Mouse (Mus musculus) heart, adult 8-10 months (tissue): Measurements from ENCODE around the gene Arap1. TPM values are rescaled to one million over a fixed set of nuclear protein-coding genes. Genes with fewer than 3 reads are reported as not detected.

Source experiments
- DNase-seq: peaks from one replicate; pipeline ENCODE4 v3.0.0; 2022; ENCODE audit warnings: low spot score
- total RNA-seq, 4 experiments: library from RNA; stranded (reverse); gene quantifications; 2 replicates each; pipeline ENCODE4 v1.2.4; 2022

The Arap1 gene
- total RNA-seq, 4 experiments from 2014 or later, result 27.2 to 40.0 (median 28.4) TPM

GRCm38 (mm10) chr7:101327263-101327662 is 20.6 kb upstream of the Arap1 start:
- no peak for DNase-seq

GRCm38 (mm10) chr7:101327786-101328185 is 20.1 kb upstream of the Arap1 start:
- no peak for DNase-seq

DNA sequence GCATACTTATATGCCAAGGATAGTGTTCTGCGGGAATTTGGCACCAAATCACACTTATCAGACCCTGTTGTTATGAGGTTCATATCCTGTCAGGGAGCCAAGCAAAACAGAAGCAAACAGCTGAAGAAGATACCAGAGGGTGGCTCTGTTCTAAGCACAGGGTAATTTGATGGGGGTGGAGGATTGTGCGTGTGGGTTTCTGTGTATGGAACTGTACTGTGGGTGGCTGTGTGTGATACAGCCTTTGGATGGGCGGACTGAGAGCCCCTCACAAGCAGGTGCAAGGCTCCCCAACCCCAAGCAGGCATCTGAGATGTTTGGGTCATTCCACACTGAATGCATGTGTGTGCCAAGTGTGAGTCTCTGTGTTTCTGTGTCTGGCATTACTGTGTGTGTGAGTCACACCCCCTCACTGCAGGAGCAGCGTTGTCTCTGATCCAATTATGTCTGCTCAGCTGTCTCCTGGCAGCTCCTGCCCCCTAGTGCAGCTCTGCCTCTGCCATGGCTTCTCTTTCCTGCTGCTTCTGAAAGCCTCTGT is 19.2 kb upstream of the Arap1 start:
- DNase-seq, result no peak

DNA sequence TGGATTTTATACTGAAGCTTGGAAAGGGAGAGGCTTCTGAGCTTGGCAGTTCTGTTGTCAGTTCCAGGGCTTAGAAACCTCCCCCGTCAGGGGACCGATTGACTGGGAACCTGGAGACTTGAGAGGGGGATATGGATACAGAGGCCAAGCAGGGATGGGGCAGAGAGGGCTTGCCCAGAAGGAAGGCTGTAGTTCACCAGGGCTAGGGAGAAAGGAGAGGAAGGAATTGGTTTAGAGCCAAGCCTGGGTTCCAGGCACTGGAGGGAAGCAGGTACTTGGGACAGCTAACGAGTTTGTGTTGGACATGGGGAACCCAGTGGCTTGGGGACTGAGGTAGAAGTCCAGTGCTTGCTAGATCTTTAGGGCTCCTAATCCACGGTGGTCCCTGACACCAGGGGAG is 18.3 kb upstream of the Arap1 start:
- no peak for DNase-seq

- no peak for DNase-seq
Measured at GRCm38 (mm10) chr7:101330074-101330840, 17.6 kb upstream of the Arap1 start.

- no peak for DNase-seq
Measured at GRCm38 (mm10) chr7:101330841-101331173, 17.1 kb upstream of the Arap1 start.

GRCm38 (mm10) chr7:101332045-101332831 is 15.6 kb upstream of the Arap1 start:
- DNase-seq, result no peak

DNA sequence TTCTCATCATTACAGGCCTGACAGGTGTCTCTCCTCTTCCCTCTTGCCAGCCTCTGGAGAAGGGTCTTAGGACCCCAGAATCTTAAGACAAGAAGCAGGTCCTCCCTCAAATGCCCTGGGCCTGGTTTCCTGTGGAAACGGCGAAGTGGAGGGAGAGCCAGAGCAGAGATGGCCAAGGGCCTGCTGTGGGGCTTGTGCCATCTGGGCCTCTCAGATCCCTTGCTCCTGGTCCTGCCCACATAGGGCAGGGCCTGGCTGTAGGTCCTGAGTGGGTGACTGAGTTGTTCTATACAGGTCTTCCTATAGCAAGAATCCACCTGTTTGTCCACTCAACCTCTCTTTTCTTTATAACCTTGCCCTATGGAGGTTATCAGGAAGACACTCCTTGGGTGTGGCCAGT is 12.6 kb upstream of the Arap1 start:
- no peak for DNase-seq

DNA sequence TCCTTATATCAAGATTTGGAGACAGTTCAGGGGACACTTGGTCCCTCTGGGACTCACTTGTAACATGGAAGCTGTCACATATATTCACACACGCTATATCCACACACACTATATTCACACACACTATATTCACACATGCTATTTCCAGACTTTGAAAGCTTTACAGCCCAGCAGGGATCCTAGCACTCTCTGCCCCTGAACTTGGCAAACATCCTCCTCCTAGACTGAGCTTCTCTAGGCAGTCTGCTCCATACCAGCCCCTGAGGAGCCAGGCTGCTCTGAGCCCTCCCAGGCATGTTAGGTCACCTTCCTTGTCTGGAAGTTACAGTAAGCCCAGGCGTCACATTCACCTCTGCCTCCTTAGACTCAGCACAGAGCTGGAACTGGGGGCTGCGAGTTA is 11.2 kb upstream of the Arap1 start:
- DNase-seq, result no peak

GRCm38 (mm10) chr7:101337401-101337800 is 10.5 kb upstream of the Arap1 start:
- no peak for DNase-seq

DNA sequence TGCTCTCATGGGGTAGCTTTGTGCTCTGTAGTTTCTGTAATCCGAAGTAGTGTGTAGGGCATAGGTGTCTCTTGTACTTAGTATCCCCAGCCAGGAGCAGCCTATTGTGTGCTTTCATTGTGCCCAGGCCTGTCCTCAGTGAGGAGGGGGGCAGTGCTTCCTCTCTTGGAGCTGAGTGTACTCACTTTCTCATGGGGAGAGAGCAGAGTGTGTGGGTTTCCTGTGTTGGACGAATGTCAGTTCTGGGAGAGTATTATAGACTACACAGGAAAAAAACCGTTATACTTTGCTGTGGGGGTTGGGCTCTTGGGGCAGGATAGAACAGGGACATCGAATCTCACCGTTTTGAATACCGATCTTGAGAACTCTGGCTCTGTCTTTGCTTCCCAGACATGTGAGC is 6.5 kb upstream of the Arap1 start:
- no peak for DNase-seq

DNA sequence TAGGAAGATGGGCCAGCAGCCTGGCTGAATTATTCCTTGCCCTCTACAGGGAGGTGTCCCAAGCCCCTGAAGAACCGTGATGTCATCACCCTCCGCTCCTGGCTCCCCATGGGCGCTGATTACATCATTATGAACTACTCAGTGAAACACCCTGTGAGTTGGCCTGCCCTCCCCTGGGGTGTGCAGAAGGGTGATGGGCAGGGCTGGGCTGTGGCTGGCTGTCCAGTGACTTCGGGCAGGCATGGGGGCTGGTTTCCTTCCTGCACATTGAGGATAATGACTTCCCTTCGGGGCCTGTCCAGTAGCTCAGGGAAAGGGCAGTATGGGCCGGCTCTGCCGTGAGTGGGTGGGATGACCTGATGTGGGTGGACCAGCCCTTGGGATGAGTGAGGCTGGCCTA is 4.7 kb upstream of the Arap1 start:
- DNase-seq, result no peak

- DNase-seq, result no peak
Measured at GRCm38 (mm10) chr7:101344892-101345291, 3.0 kb upstream of the Arap1 start.

DNA sequence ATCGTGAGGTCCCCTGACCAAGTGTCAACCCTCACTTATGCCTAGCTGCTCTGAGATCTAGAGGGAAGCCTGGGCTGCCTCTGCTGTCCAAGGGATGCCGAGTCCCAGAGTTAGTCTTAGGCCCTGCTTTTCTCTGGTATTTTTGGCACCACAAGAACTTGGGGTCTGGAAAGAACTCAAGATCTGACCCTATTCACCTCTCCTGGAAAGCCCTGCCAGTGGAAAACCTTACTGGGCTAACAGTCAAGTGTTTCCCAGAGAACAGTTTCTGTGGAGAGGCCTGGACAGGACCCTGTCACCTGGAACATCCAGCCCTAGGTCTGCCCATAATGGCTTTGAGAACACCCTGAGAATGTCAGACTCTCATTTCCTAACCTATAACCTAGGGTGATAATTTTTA is 876 bp upstream of the Arap1 start:
- no peak for DNase-seq

DNA sequence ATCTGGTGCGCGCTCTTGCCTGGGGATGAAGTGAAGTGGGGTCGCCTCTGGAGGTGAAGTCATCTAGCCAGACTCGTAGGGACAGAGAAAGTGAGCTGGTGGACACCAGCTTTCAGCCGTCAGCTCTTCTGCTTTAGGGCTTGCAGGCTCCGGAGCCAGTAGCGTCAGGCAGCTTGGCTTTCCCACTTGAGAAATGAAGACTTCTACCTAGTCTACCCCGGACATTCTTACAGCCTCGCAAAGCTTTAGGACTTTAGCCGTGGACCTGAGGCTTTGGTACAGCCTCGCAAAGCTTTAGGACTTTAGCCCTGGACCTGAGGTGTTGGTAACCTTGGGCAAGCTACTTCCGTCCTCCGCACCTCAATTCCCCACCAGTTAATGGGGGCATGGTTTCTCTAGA is 445 bp downstream of the Arap1 start:
- no peak for DNase-seq

- no peak for DNase-seq
Measured at GRCm38 (mm10) chr7:101349861-101350260, 2.0 kb downstream of the Arap1 start.

GRCm38 (mm10) chr7:101352404-101352803 is 4.5 kb downstream of the Arap1 start:
- no peak for DNase-seq

GRCm38 (mm10) chr7:101354423-101354822 is 6.6 kb downstream of the Arap1 start:
- DNase-seq, result no peak

DNA sequence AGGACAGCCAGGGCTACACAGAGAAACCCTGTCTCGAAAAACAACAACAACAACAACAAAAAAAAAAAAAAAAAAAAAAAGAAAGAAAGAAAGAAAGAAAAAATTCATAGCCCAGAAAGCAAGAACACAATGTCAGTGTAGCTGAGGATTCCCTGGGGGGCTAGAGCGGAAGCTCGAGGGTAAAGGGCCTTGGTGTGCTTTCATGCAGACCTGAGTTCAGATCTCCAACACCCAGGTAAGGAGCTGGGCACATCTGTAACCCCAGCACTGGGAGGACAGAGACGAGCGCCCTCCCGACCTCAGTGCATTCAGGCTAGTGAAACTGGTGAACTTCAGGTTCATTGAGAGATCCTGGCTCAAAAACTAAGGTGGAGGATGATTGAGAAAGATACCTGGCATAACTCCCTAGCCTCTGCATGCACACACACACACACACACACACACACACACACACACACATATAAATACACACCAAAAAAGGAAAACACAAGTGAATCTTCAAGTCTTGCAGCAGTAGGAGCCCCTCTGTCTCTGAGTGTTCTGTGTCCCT is 7.8 kb downstream of the Arap1 start:
- no peak for DNase-seq

GRCm38 (mm10) chr7:101356868-101357267 is 9.0 kb downstream of the Arap1 start:
- no peak for DNase-seq

- no peak for DNase-seq
Measured at GRCm38 (mm10) chr7:101360406-101360805, 12.5 kb downstream of the Arap1 start.

DNA sequence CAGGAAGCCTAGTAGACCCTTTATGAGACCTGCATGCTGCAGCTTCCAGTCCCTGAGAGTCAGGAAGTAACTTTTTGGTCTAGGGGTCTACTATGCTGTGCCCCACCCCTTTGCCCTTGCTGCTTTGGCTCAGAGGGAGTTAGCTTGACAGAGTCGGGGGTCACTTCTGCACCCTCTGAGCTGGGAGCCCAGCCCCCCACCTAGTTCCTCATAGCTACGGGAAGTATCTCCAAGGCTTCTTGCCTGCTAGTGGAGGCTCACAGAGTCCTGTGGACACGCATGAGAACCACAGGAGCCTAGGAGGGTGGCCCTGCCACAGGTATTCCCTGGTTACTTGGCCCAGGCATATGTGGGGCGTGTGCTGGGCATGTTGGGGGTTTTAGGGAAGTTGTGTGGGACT is 13.2 kb downstream of the Arap1 start:
- DNase-seq, result no peak

- DNase-seq, result no peak
Measured at GRCm38 (mm10) chr7:101361767-101362166, 13.9 kb downstream of the Arap1 start.
